Mouse (Mus musculus) hindbrain, embryonic 14.5 days (tissue): ENCODE results near the gene Pgk1. TPM values are rescaled to one million over a fixed set of nuclear protein-coding genes. Genes with fewer than 3 reads are reported as not detected.

Experiments
- ATAC-seq: fragments of 200-750 bp; cut with Nextera tagmentation; 2 replicates; pipeline ENCODE4 v1.8.0; 2017; ENCODE audit warnings: moderate number of reproducible peaks, mild to moderate bottlenecking, moderate TSS enrichment, moderate library complexity; ENCODE audit not compliant: low FRiP score
- DNase-seq: peaks from one replicate; pipeline ENCODE4 v3.0.0-alpha.2; 2015; ENCODE audit warnings: low spot score
- H3K27ac ChIP-seq: fragments of 300-500 bp; sonication (generic); 2 replicates; pipeline ENCODE4 v1.5.1; 2014; ENCODE audit warnings: mild to moderate bottlenecking, moderate library complexity
- H3K27me3 ChIP-seq: fragments of 300-500 bp; sonication (generic); 2 replicates; pipeline ENCODE4 v1.6.1; 2014; ENCODE audit warnings: mild to moderate bottlenecking, low read length, mixed read lengths; ENCODE audit not compliant: control insufficient read depth, insufficient read depth
- H3K36me3 ChIP-seq: fragments of 300-500 bp; sonication (generic); replicated peaks from 2 replicates; pipeline ENCODE4 v1.6.1; 2014; ENCODE audit not compliant: control insufficient read depth, insufficient read depth
- H3K4me1 ChIP-seq: fragments of 300-500 bp; sonication (generic); replicated peaks from 2 replicates; pipeline ENCODE4 v1.6.1; 2014; ENCODE audit warnings: antibody characterized with exemption, low read length, mixed read lengths; ENCODE audit not compliant: control insufficient read depth, insufficient read depth
- H3K4me2 ChIP-seq: fragments of 300-500 bp; sonication (generic); replicated peaks from 2 replicates; pipeline ENCODE4 v1.6.1; 2014; ENCODE audit warnings: mild to moderate bottlenecking, moderate library complexity
- H3K4me3 ChIP-seq: fragments of 300-500 bp; sonication (generic); replicated peaks from 2 replicates; pipeline ENCODE4 v1.5.1; 2014; ENCODE audit warnings: mild to moderate bottlenecking, low read length
- H3K9ac ChIP-seq: fragments of 300-500 bp; sonication (generic); 2 replicates; pipeline ENCODE4 v1.6.1; 2014
- H3K9me3 ChIP-seq: fragments of 300-500 bp; sonication (generic); 2 replicates; pipeline ENCODE4 v1.6.1; 2016; ENCODE audit warnings: low read length; ENCODE audit not compliant: control insufficient read depth
- WGBS: fragments of 180-500 bp; shearing (Covaris S2); extraction: QIAGEN DNeasy Blood & Tissue Kit; methylation state at CpG from one replicate; pipeline ENCODE4 v1.1.7; 2014; 5-methylcytosine and 5-hydroxymethylcytosine counted together
- polyA plus RNA-seq: library from polyadenylated mRNA; unstranded; fragments of >200 nt; fragmentation: Nextera tagmentation; extraction: Ambion mirVana; gene quantifications from 2 replicates; pipeline ENCODE4 v1.2.1, GENCODE M21; 2014

The Pgk1 gene
- 278 and 290 TPM in 2 replicates for polyA plus RNA-seq

GRCm38 (mm10) chrX:106186713-106187649, at the start of gene Pgk1:
Pgk1 (plus strand) TSS chrX:106187100.
- 14% methylated on average over 49 of the region's 55 CpGs for WGBS
- Histone ChIP-seq H3K27ac (peak within 1 kb of the TSS; percentile 89), H3K9ac (peak within 1 kb of the TSS; percentile 72)

GRCm38 (mm10) chrX:106139309-106140070, 47.4 kb upstream of the Pgk1 start:
- no peak overlapping the region for H3K9ac ChIP-seq
- H3K27me3 ChIP-seq = no peaks in the 10 kb centered on the region
- no peak overlapping the region for H3K27ac ChIP-seq
- no peak overlapping the region for H3K4me2 ChIP-seq
- no peaks in the 10 kb centered on the region for H3K9me3 ChIP-seq
- ATAC-seq (no peak), DNase-seq (no peak)
- H3K4me1 ChIP-seq = no peaks in the 10 kb centered on the region
- H3K36me3 ChIP-seq = no peaks in the 10 kb centered on the region
- 88% methylated on average over 13 of the region's 13 CpGs for WGBS
- no peak overlapping the region for H3K4me3 ChIP-seq

More at GRCm38 (mm10) chrX:106186713-106187649, at the start of gene Pgk1:
- Histone ChIP-seq H3K4me3 (peak within 1 kb of the TSS; percentile 54), H3K36me3 (no peaks in the 10 kb centered on the region), H3K27me3 (no peaks in the 10 kb centered on the region), H3K9me3 (no peaks in the 10 kb centered on the region), H3K4me1 (peaks cover 19% of the 10 kb centered on the region), H3K4me2 (peak within 1 kb of the TSS; percentile 70)
- ATAC-seq (peak; percentile 98), DNase-seq (peak; percentile 89)

DNA sequence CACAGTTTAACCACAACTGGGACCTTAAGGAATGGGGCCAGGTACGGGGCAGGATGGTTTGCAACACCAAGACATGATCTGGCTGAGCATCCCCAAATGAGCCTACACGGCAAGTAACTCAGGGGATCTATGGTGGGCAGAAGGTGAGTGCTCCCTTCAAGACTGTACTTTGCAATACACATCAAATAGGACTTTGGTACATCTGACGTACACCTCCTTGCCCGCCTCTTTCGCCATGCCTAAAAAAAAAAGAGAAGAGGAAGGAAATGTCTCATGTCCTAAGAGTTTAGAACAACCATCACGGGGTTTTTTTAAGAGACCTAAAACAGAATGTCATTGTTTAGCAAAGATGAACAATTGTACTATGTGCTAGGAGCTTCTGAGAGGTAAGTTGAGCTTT, 44.0 kb upstream of the Pgk1 start, which contains the start of gene Tlr13:
Gene Tlr13, plus strand, starts transcription at position 269 of the 400 bp plus-strand sequence.
- no peak for ATAC-seq
- Histone ChIP-seq H3K4me3 (no peak within 1 kb of the TSS), H3K9me3 (no peaks in the 10 kb centered on the region), H3K4me1 (no peaks in the 10 kb centered on the region), H3K27me3 (no peaks in the 10 kb centered on the region), H3K36me3 (no peaks in the 10 kb centered on the region), H3K9ac (no peak within 1 kb of the TSS), H3K4me2 (no peak within 1 kb of the TSS), H3K27ac (no peak within 1 kb of the TSS)
- WGBS = 91% methylated on average over 6 of the region's 6 CpGs
- DNase-seq = no peak

DNA sequence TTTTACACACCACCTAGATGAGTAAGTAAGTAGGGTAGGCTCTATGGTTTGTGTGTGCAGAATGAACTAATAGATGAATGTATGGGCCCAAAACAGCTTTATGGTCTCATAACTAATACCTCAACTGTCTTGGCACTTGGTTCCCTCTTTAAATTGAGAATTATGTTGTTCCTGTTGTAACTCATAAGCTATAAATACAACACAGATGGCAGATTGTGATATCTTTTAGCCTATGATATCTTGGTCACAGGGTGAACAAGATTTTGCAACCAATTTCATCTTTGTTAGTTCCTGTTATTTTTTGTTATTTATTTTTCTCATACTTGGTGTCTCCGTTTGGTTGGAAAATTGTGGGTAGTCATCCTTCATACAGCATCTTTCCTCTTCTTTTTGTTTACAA, 38.7 kb upstream of the Pgk1 start:
- whole genome bisulfite sequencing = 92% methylated on average over 1 of the region's 1 CpGs
- no peak overlapping the region for H3K4me3 ChIP-seq
- no peak for ATAC-seq
- H3K9ac ChIP-seq = no peak overlapping the region
- no peak overlapping the region for H3K27ac ChIP-seq
- H3K4me1 ChIP-seq = no peaks in the 10 kb centered on the region
- DNase-seq = no peak
- no peaks in the 10 kb centered on the region for H3K36me3 ChIP-seq
- H3K9me3 ChIP-seq = no peaks in the 10 kb centered on the region
- H3K4me2 ChIP-seq = no peak overlapping the region
- H3K27me3 ChIP-seq = 0 out of 2 replicates have a peak, but pooled peaks cover 4% of the 10 kb centered on the region

GRCm38 (mm10) chrX:106149460-106149859, 37.4 kb upstream of the Pgk1 start:
- Histone ChIP-seq H3K27me3 (0 out of 2 replicates have a peak, but pooled peaks cover 4% of the 10 kb centered on the region), H3K4me3 (no peak overlapping the region), H3K4me2 (no peak overlapping the region), H3K9ac (no peak overlapping the region), H3K36me3 (no peaks in the 10 kb centered on the region), H3K9me3 (no peaks in the 10 kb centered on the region), H3K27ac (no peak overlapping the region), H3K4me1 (no peaks in the 10 kb centered on the region)
- no peak for DNase-seq
- 90% methylated on average over 3 of the region's 3 CpGs for WGBS
- ATAC-seq = no peak

DNA sequence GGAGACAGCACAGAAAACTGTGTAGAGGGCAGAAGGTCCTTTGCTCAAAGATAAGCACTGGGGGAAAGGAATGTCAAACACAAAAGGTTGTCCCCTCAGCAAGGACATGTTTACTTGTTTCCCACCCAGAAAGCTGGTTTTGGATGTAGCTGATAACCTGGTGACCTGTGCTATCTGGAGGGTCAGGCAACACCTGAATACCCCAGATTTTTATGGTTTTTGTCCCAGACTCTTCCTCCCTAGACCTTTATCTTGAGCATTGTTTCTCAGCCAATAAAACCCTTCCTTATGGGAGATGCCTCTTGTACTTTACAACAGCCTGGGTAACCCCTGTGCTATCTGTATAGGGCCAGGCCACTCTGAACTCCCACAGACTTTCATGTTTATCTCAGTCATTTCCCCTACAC, 32.7 kb upstream of the Pgk1 start:
- Histone ChIP-seq H3K36me3 (no peaks in the 10 kb centered on the region), H3K4me3 (no peak overlapping the region), H3K4me1 (no peaks in the 10 kb centered on the region), H3K27ac (no peak overlapping the region), H3K9ac (no peak overlapping the region), H3K9me3 (no peaks in the 10 kb centered on the region), H3K4me2 (no peak overlapping the region), H3K27me3 (0 out of 2 replicates have a peak, but pooled peaks cover 4% of the 10 kb centered on the region)
- DNase-seq = no peak
- no peak for ATAC-seq

GRCm38 (mm10) chrX:106155892-106156291, 31.0 kb upstream of the Pgk1 start:
- ATAC-seq (no peak), DNase-seq (no peak)
- 83% methylated on average over 4 of the region's 4 CpGs for WGBS

DNA sequence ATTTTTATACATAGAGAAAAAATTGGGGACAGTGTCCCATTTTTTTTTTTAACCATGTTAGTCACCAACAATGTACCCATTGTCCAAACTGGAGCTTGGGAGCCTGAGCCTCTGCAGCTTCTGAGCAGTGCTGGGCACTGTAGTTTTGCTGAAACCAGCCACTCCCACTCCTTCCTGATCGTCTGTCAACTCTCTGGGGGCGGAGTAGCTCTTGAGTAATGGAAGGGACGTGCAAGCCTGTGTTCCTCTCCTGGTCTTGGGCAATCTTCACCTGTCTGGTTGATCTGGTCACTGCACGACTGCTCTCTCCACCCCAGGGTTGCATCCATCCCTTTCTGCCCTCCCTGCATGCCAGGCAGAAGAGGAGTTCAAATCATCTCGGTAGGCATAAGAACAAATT, 22.9 kb upstream of the Pgk1 start:
- Histone ChIP-seq H3K4me3 (no peak overlapping the region), H3K27me3 (no peaks in the 10 kb centered on the region), H3K36me3 (no peaks in the 10 kb centered on the region), H3K27ac (no peak overlapping the region), H3K9ac (no peak overlapping the region), H3K4me1 (no peaks in the 10 kb centered on the region), H3K9me3 (no peaks in the 10 kb centered on the region), H3K4me2 (no peak overlapping the region)
- ATAC-seq = no peak
- WGBS = 55% methylated on average over 5 of the region's 5 CpGs
- DNase-seq = no peak

More at GRCm38 (mm10) chrX:106155892-106156291, 31.0 kb upstream of the Pgk1 start:
- Histone ChIP-seq H3K4me3 (no peak overlapping the region), H3K27me3 (0 out of 2 replicates have a peak, but pooled peaks cover 4% of the 10 kb centered on the region), H3K9me3 (no peaks in the 10 kb centered on the region), H3K9ac (no peak overlapping the region), H3K27ac (no peak overlapping the region), H3K4me2 (no peak overlapping the region), H3K36me3 (no peaks in the 10 kb centered on the region), H3K4me1 (no peaks in the 10 kb centered on the region)

GRCm38 (mm10) chrX:106164555-106164954, 22.3 kb upstream of the Pgk1 start:
- H3K27ac ChIP-seq = no peak overlapping the region
- no peaks in the 10 kb centered on the region for H3K27me3 ChIP-seq
- no peaks in the 10 kb centered on the region for H3K36me3 ChIP-seq
- H3K9me3 ChIP-seq = no peaks in the 10 kb centered on the region
- no peak overlapping the region for H3K4me3 ChIP-seq
- no peak for DNase-seq
- H3K4me1 ChIP-seq = no peaks in the 10 kb centered on the region
- no peak for ATAC-seq
- 73% methylated on average over 5 of the region's 5 CpGs for WGBS
- no peak overlapping the region for H3K9ac ChIP-seq
- no peak overlapping the region for H3K4me2 ChIP-seq
